Mouse (Mus musculus): ENCODE results near the gene Noa1.

- TF ChIP-seq CTCF (IDR thresholded peaks at IDR 0.05; ENCODE audit: low read depth, low read length) (no peak), POLR2A (IDR thresholded peaks at IDR 0.05; ENCODE audit: insufficient read depth, low read length) (peak; percentile 92)
Observed at GRCm38 (mm10) chr5:77309924-77310772, at the start of gene Noa1, which contains the start of gene Polr2b.
